Mouse (Mus musculus): ENCODE results near the gene Gm20388.

Gm20388 gene

DNA sequence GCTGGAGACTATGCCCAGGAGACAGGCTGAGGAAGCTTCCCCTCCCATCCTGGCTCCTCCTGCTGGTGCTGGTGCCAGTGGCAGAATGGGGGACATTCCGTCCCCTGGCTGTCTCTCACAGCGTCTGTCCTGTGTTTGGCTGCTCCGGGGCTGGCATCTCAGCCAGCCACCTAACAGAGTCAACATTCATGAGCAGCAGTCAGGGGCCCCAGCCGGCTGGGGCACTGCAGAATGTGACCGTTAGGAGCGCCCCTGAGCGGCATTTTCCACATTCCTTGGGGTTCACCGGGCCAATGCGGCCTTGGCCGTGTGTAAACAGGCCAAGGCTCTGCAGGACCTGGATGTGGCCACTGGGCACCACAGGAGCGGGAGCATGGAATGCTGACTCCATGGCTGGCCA lies 2323.4 kb downstream of the Gm20388 start:
- DNase-seq (ENCODE audit: low spot score) = peak; percentile 66

GRCm38 (mm10) chr8:122236521-122236920 lies 2325.9 kb downstream of the Gm20388 start:
- DNase-seq (ENCODE audit: low spot score) = no peak

GRCm38 (mm10) chr8:122238225-122238624 lies 2327.6 kb downstream of the Gm20388 start:
- no peak for DNase-seq (ENCODE audit: low spot score)

GRCm38 (mm10) chr8:122238731-122239130 lies 2328.1 kb downstream of the Gm20388 start:
- no peak for DNase-seq (ENCODE audit: low spot score)

GRCm38 (mm10) chr8:122240241-122241026 lies 2329.8 kb downstream of the Gm20388 start:
- DNase-seq (ENCODE audit: low spot score) = no peak

DNA sequence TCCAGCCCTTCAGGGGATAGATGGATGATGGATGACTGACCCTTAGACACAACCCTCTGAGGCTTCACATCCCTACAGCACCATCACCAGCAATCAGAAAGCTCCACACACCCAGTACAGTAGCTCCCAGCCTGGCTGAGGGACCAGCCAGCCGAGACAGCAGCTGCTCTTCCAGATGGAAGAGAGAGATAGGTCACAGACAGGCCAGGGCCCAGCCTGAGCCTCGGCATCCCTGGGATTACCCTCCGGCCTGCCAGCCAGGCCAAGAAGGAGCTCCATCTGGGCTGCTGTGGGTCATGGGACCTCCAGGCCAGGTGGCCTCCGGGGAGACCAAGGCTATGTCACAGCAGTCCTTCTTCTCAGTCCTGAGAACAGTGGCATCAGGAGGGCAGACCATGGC lies 2332.7 kb downstream of the Gm20388 start:
- DNase-seq (ENCODE audit: low spot score) = no peak

DNA sequence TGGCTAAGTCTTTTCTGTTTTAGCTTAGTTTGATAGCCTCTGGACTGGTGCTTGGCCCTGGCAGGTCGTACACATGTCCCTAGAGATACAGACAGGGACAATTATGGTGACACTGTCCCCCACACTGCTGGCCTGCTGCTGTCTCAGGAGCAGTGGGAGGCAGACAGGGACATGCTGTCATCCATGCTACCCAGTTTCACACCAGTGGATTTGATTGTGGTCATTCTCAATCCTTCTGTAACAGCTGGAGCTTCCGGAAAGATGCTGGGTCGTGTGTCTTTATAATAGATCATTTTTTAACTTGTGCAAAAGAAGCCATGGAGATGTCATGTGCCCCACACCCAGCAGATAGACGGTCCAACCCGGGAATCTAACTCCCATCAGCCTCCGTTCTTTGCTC lies 2334.5 kb downstream of the Gm20388 start:
- DNase-seq (ENCODE audit: low spot score) = no peak

DNA sequence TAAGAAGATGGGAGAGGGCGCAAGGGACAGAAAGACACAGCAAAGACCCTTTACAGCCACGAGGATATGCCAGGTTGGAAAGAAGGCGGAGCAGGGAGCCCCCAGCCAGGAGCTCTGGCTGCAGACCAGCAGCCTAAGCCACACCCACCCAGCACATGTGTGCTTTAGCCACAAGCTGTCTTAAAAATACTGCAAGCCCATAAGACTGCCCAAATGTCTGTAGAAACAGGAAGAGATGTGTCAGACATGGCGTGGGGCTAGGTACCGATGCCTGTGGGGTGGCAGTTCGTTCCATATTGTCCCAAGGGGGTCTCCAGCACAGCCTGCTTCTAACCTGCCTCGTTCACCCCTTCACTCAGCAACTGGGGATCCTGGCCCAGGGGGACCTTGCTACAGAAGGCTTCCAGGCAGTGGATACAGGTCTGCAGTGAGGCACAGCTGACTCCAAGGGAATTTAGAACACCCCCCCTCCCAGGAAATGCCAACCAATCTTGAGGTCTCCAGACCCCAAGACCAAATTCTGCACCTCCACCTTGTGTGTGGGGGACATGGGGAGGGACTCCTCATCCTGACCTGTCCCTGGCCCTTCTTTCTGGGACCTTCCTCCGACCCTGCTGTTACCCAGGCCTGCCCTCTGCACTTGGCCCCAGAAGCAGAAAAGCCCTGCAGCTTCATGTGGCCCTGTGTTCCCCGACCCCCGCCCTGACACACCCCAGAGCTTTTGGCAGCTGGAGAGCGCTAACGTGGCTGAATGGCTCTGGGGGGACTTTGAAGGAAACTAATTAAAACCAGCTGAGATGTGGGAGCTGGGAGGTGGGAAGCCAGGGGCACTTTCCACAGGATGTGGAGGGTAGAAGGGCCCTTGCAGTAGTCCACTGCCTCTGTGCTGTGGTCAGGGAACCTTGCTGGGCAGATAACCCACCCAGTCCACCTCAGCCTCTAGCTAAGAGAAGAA lies 2335.9 kb downstream of the Gm20388 start:
- DNase-seq (ENCODE audit: low spot score) = no peak

DNA sequence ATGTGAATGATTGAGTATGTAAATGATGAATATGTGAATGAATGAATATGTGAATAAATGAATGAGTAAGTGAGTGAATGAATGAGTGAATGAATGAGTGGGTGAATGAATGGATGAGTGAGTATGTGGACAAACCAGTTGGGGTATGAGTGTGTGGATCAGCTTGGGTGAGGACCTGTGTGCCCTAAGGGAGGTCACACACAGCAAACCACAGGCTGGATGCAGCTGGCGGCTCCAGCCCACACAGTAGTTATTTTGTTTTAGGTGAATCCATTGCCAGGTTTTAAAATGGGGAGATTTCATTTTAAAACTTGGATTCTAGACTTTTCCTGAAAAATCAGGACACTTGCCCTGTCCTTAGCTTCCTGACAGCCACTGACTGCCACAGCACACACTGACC lies 2341.1 kb downstream of the Gm20388 start:
- DNase-seq (ENCODE audit: low spot score) = no peak

DNA sequence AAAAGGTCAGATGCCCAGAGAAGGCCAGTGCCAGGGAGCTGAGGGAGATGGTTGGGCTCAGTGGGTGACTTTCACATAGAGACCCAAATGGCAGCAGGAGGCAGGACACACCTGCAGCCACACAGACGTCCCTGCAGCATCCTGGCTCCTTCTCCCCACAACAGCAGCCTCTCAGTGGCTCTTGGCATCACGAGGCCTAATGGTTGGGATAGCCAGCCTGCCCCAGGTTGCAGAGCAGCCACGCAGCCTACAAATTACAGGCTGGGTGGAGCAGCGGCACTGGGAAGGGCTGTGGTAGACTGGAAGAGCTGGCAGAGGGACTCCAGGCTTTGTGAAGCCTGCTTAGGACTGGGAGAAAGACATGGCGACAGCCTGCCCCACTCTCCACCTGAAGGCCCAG lies 2341.7 kb downstream of the Gm20388 start:
- no peak for DNase-seq (ENCODE audit: low spot score)

DNA sequence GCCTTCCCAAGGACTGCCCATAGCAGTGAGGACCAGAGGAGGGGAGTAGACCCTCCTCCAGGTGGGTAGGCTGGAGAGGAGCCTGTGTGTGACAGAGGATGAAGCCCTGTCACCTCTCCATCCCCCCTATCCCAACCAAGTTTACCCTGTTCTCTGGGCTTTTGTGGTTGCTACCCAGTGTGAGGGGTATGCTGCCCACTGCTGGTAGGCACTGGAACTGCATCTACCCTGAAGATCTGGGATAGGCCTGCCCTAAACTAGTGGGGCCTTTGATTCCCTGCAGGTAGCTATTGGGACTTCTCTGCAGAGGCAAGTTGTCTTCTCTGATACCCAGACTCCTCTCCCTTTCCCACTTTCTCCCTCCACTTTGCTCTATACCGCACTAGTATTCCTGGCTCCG lies 2348.7 kb downstream of the Gm20388 start:
- DNase-seq (ENCODE audit: low spot score) = peak; percentile 83

DNA sequence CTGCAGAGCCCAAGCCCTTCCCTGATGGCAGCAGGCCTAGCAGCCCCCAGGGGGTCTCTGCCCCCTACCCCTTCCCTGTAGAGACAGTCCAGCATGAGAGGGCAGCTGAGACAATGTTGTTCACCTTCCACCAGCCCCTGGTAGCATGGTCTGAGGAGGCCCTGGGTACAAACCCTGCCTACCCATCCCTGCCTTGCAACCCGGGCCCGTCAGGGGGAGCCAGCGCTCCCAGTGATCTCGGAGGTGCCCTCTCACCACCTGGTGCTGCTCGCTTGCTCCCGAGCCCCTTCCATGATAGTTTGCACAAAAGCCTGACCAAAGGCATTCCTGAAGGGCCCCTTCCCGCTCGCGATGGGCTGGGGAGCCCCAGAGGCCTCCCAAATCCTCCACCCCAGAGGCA lies 2350.1 kb downstream of the Gm20388 start:
- no peak for DNase-seq (ENCODE audit: low spot score)

GRCm38 (mm10) chr8:122262835-122263234 lies 2352.2 kb downstream of the Gm20388 start:
- DNase-seq (ENCODE audit: low spot score) = no peak

GRCm38 (mm10) chr8:122264243-122264642 lies 2353.6 kb downstream of the Gm20388 start:
- DNase-seq (ENCODE audit: low spot score) = no peak

DNA sequence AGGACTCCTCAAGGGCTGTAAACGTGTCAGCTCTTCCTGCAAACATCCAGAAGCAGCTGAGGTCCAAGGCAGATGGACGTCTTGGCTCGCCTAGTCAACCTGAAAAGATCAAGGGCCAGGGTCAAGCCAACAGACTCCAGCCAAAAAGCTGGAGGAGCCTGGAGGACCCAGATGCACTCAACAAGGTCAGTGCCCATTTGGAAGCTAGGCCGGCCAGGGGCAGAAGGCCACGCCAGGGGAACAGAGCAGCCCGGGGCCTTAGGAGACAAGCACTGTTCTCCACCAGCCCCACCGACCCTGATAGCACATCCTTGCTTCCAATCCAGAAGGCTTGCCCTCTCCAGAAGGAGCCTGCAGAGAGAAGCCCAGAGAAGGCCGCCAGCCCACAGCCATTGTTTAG lies 2354.9 kb downstream of the Gm20388 start:
- DNase-seq (ENCODE audit: low spot score) = no peak

GRCm38 (mm10) chr8:122266867-122267266 lies 2356.2 kb downstream of the Gm20388 start:
- no peak for DNase-seq (ENCODE audit: low spot score)

- no peak for DNase-seq (ENCODE audit: low spot score)
These were observed 2358.2 kb downstream of the Gm20388 start for GRCm38 (mm10) chr8:122268861-122269260.

DNA sequence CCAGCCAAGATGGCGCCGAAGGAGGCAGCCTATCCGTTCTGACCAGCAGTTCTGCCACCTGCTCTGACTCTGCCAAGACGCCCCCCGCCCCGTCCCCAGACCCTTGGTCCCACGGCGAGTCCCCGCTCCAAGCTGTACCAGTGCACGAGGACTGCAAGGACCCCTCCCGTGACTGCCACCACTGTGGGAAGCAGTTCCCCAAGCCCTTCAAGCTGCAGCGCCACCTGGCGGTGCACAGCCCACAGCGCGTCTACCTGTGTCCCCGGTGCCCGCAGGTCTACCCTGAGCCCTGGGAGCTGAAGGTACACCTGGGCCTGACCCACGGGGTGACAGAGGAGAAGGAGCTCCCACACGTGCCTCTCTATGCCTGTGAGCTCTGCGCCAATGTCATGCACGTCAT lies 2358.8 kb downstream of the Gm20388 start:
- peak; percentile 86 for DNase-seq (ENCODE audit: low spot score)

- no peak for DNase-seq (ENCODE audit: low spot score)
These were observed 2359.9 kb downstream of the Gm20388 start for GRCm38 (mm10) chr8:122270555-122270954.

DNA sequence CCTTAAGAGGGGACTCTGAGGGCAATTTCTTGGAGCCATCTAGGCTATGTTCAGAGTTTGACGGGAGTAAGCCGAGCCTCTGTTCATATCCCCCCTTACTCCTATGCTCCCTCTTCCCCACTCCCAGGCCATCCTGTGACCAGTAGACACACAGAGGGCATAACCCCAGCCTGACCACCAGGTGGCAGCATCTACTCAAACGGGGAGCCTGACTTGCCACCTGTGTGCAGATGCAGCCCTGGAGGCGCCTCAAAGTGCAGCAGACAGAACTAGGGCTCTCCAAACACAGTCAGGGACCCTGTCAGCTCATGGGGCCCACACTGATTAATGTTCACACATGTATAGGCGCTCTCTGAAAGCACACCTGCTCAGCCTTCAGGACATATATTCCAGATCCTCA lies 2362.5 kb downstream of the Gm20388 start:
- DNase-seq (ENCODE audit: low spot score) = peak; percentile 91

- no peak for DNase-seq (ENCODE audit: low spot score)
These were observed 2363.2 kb downstream of the Gm20388 start for GRCm38 (mm10) chr8:122273826-122274225.

DNA sequence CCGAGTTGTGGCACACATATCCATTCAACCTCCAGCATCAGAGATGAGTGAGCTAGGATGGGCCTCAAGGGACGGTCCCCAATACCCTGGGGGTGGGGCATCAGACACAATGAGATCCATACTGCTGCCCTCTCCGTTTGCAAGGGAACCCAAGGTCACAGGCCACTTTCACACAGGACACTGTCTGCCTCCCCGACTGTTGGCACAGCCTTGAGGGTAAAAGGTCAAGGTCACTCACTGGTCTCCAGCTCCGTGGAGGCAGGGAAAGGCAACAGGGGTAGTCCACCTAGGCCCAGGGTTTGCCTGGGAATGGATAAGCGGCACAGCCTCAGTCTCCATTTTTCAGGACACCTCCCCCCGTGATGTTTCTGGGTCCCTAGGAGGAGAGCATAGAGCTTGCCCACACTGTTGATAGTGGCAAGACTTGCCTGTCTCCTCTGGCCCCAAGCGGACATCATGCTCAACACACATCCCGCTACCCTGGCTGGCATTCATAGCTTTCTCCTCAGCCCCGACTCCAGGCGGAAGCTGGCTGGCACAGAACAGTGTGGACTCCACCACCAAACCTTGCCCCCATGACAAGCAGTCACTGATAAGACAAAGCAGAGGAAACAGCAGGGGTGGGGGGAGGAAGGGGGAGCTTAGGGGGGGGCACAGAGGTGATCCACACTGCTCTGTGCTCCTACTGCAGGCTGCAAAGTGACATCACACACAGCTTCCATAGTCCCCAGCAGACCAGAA lies 2364.2 kb downstream of the Gm20388 start:
- DNase-seq (ENCODE audit: low spot score) = no peak

Measured in retina, embryonic 14.5 days (tissue).